Mouse (Mus musculus): ENCODE measurements around the gene Atp1a2.

- TF ChIP-seq HCFC1 (IDR thresholded peaks at IDR 0.05; ENCODE audit: borderline replicate concordance, insufficient read depth, low read length), result no peak
- TF ChIP-seq CHD2 (IDR thresholded peaks at IDR 0.05; ENCODE audit: low read depth, low read length), result no peak
- no peak for TF ChIP-seq MAFK (IDR thresholded peaks at IDR 0.05; ENCODE audit: insufficient read depth, low read depth, low read length)
- TF ChIP-seq ZC3H11A (IDR thresholded peaks at IDR 0.05; ENCODE audit: borderline replicate concordance, low read depth, low read length), result no peak
- no peak for TF ChIP-seq ZNF384 (IDR thresholded peaks at IDR 0.05; ENCODE audit: low read depth, low read length)
Observed at GRCm38 (mm10) chr1:172318424-172319035, 20.7 kb upstream of the Atp1a2 start.

Data from ES-E14 (cell line).